Mouse (Mus musculus) embryo, embryonic 9.5 days (tissue): ENCODE results near the gene Fam222a.

ENCODE experiments used
- DNase-seq: peaks from one replicate; pipeline ENCODE4 v3.0.0-alpha.2; 2017; ENCODE audit errors: extremely low spot score

The Fam222a gene

GRCm38 (mm10) chr5:114567565-114568197 lies at the start of gene Fam222a:
Fam222a (plus strand) TSS chr5:114568016.
- peak; percentile 82 for DNase-seq

GRCm38 (mm10) chr5:114528355-114528754 lies 39.5 kb upstream of the Fam222a start:
- no peak for DNase-seq

GRCm38 (mm10) chr5:114530337-114530736 lies 37.5 kb upstream of the Fam222a start:
- DNase-seq = no peak

GRCm38 (mm10) chr5:114532055-114532454 lies 35.8 kb upstream of the Fam222a start:
- DNase-seq = no peak

GRCm38 (mm10) chr5:114537308-114538020 lies 30.4 kb upstream of the Fam222a start:
- peak; percentile 63 for DNase-seq

GRCm38 (mm10) chr5:114538021-114538405 lies 29.8 kb upstream of the Fam222a start:
- peak; percentile 51 for DNase-seq

- peak; percentile 27 for DNase-seq
These were observed 29.1 kb upstream of the Fam222a start for GRCm38 (mm10) chr5:114538752-114539151.

GRCm38 (mm10) chr5:114539766-114540165 lies 28.1 kb upstream of the Fam222a start:
- DNase-seq = no peak

GRCm38 (mm10) chr5:114541656-114542445 lies 26.0 kb upstream of the Fam222a start:
- DNase-seq = no peak

GRCm38 (mm10) chr5:114543656-114544055 lies 24.2 kb upstream of the Fam222a start:
- DNase-seq = no peak

GRCm38 (mm10) chr5:114544205-114544604 lies 23.6 kb upstream of the Fam222a start:
- DNase-seq = no peak

GRCm38 (mm10) chr5:114545076-114545475 lies 22.7 kb upstream of the Fam222a start:
- DNase-seq = no peak

GRCm38 (mm10) chr5:114548976-114549375 lies 18.8 kb upstream of the Fam222a start:
- no peak for DNase-seq

- no peak for DNase-seq
These were observed 18.0 kb upstream of the Fam222a start for GRCm38 (mm10) chr5:114549770-114550169.

GRCm38 (mm10) chr5:114550431-114550830 lies 17.4 kb upstream of the Fam222a start:
- no peak for DNase-seq

GRCm38 (mm10) chr5:114550886-114551492 lies 16.8 kb upstream of the Fam222a start:
- no peak for DNase-seq

- no peak for DNase-seq
These were observed 15.2 kb upstream of the Fam222a start for GRCm38 (mm10) chr5:114552507-114553208.

GRCm38 (mm10) chr5:114553706-114554105 lies 14.1 kb upstream of the Fam222a start:
- DNase-seq = no peak

- DNase-seq = no peak
These were observed 12.4 kb upstream of the Fam222a start for GRCm38 (mm10) chr5:114555424-114555823.

- DNase-seq = no peak
These were observed 11.7 kb upstream of the Fam222a start for GRCm38 (mm10) chr5:114556109-114556508.
